Comparison of ENCODE assay signal across 9 mouse cellular contexts in genomic region chr6:114290184-114290583, GRCm38 (mm10). TPM values are rescaled to one million over a fixed set of nuclear protein-coding genes. Genes with fewer than 3 reads are reported as not detected.
DNase-seq lines count a peak whose midpoint lies in the region; ATAC-seq and TF ChIP-seq lines count a peak whose summit lies in the region.
"Had no signal": no experiment of that assay in that cellular context is flagged by ENCODE, and none has a peak within 500 bp of the region (broad histone marks: within the 10 kb centered on the region; RNA-seq: fewer than 3 reads in every experiment).

No protein-coding gene starts in this region.

- DNase-seq in brain, adult 2 months (ENCODE audit: low read depth, low spot score), result peak; percentile 87
- DNase-seq in forebrain, embryonic 11.5 days (ENCODE audit: low spot score), result peak; percentile 83
- DNase-seq in layer of hippocampus, adult 2 months (ENCODE audit: low spot score in 2 of 2), result peak; percentile 78 to 86
- no peak for DNase-seq in stomach, postnatal 0 days (ENCODE audit: low spot score)
- no peak for DNase-seq in kidney, postnatal 25 days
- DNase-seq in thymus, postnatal 0 days (ENCODE audit: low spot score), result no peak

- H3K4me3 ChIP-seq in forebrain, embryonic 11.5 days (ENCODE audit: low read depth, low read length), result no peak overlapping the region
- H3K4me3 ChIP-seq in layer of hippocampus, adult 2 months, result peak overlapping the region; percentile 8; the same call in 1 of the 2 replicates
- no peak overlapping the region for H3K4me3 ChIP-seq in midbrain, embryonic 16.5 days (ENCODE audit: low read depth, low read length)
- H3K4me3 ChIP-seq in intestine, embryonic 16.5 days (ENCODE audit: low read length), result no peak overlapping the region
- H3K4me3 ChIP-seq in stomach, postnatal 0 days (ENCODE audit: low read depth, low read length), result no peak overlapping the region
- H3K4me3 ChIP-seq: lung, embryonic 15.5 days had no signal

- H3K9me3 ChIP-seq in forebrain, embryonic 11.5 days (ENCODE audit: control insufficient read depth, low read length), result no peaks in the 10 kb centered on the region
- H3K9me3 ChIP-seq in midbrain, embryonic 16.5 days (replicated peaks; ENCODE audit: control insufficient read depth, low read length, poor library complexity, severe bottlenecking), result no peaks in the 10 kb centered on the region
- H3K9me3 ChIP-seq in intestine, embryonic 16.5 days (ENCODE audit: control insufficient read depth, low read length), result no peaks in the 10 kb centered on the region
- H3K9me3 ChIP-seq in stomach, postnatal 0 days (ENCODE audit: control insufficient read depth, low read length), result no peaks in the 10 kb centered on the region
- H3K9me3 ChIP-seq: lung, embryonic 15.5 days had no signal

- peak overlapping the region; percentile 31 for H3K9ac ChIP-seq in forebrain, embryonic 11.5 days (ENCODE audit: low read length)
- peak overlapping the region; percentile 48; the same call in 1 of the 2 replicates for H3K9ac ChIP-seq in midbrain, embryonic 16.5 days (ENCODE audit: low read depth, low read length)
- no peak overlapping the region for H3K9ac ChIP-seq in intestine, embryonic 16.5 days (ENCODE audit: low read depth, low read length)
- H3K9ac ChIP-seq in stomach, postnatal 0 days (ENCODE audit: low read length), result no peak overlapping the region
- H3K9ac ChIP-seq: lung, embryonic 15.5 days had no signal

- peak; percentile 81 for ATAC-seq in forebrain, embryonic 11.5 days (replicated peaks; ENCODE audit: low FRiP score)
- peak; percentile 86 for ATAC-seq in midbrain, embryonic 16.5 days
- ATAC-seq in intestine, embryonic 16.5 days, result no peak
- ATAC-seq in stomach, postnatal 0 days (ENCODE audit: low FRiP score, low TSS enrichment), result no peak

- peak; percentile 31 for TF ChIP-seq CTCF in layer of hippocampus, adult 2 months (conservative IDR thresholded peaks at IDR 0.05)
- TF ChIP-seq CTCF in stomach, postnatal 0 days (IDR thresholded peaks at IDR 0.05; ENCODE audit: low read depth), result no peak

- no peaks in the 10 kb centered on the region for H3K36me3 ChIP-seq in forebrain, embryonic 11.5 days (ENCODE audit: control insufficient read depth, insufficient read depth, low read length)
- H3K36me3 ChIP-seq in midbrain, embryonic 16.5 days (ENCODE audit: control insufficient read depth, insufficient read depth, low read length), result no peaks in the 10 kb centered on the region
- H3K36me3 ChIP-seq in intestine, embryonic 16.5 days (ENCODE audit: control insufficient read depth, insufficient read depth, low read length), result no peaks in the 10 kb centered on the region
- no peaks in the 10 kb centered on the region for H3K36me3 ChIP-seq in stomach, postnatal 0 days (ENCODE audit: control insufficient read depth, insufficient read depth, low read length)
- H3K36me3 ChIP-seq: lung, embryonic 15.5 days had no signal

- WGBS in forebrain, embryonic 11.5 days, result 23% methylated on average over 8 of the region's 8 CpGs
- 6% methylated on average over 8 of the region's 8 CpGs for WGBS in midbrain, embryonic 16.5 days
- WGBS in intestine, embryonic 16.5 days, result 43% methylated on average over 8 of the region's 8 CpGs
- 40% methylated on average over 8 of the region's 8 CpGs for WGBS in stomach, postnatal 0 days

- peaks cover 22% of the 10 kb centered on the region; the same call in 1 of the 2 replicates for H3K4me1 ChIP-seq in forebrain, embryonic 11.5 days (replicated peaks; ENCODE audit: control insufficient read depth, insufficient read depth, low read length)
- peaks cover 92% of the 10 kb centered on the region for H3K4me1 ChIP-seq in midbrain, embryonic 16.5 days (ENCODE audit: control insufficient read depth, insufficient read depth, low read length)
- no peaks in the 10 kb centered on the region for H3K4me1 ChIP-seq in intestine, embryonic 16.5 days (ENCODE audit: control insufficient read depth, insufficient read depth, low read length)
- H3K4me1 ChIP-seq in stomach, postnatal 0 days (replicated peaks; ENCODE audit: control insufficient read depth, insufficient read depth), result no peaks in the 10 kb centered on the region
- H3K4me1 ChIP-seq: lung, embryonic 15.5 days had no signal

- TF ChIP-seq EP300 in stomach, postnatal 0 days (optimal IDR thresholded peaks at IDR 0.05), result no peak

- no peaks in the 10 kb centered on the region for H3K27me3 ChIP-seq in forebrain, embryonic 11.5 days (ENCODE audit: control insufficient read depth, insufficient read depth, low read length)
- H3K27me3 ChIP-seq in midbrain, embryonic 16.5 days (ENCODE audit: control insufficient read depth, insufficient read depth, low read depth, low read length), result no peaks in the 10 kb centered on the region
- H3K27me3 ChIP-seq in intestine, embryonic 16.5 days (replicated peaks; ENCODE audit: control insufficient read depth, insufficient read depth, low read length), result peaks cover 31% of the 10 kb centered on the region
- peaks cover 3% of the 10 kb centered on the region; the same call in 1 of the 2 replicates for H3K27me3 ChIP-seq in stomach, postnatal 0 days (ENCODE audit: control insufficient read depth, insufficient read depth, low read length)

- H3K27ac ChIP-seq in forebrain, embryonic 11.5 days (ENCODE audit: low read depth, low read length), result peak overlapping the region; percentile 33; the same call in 1 of the 2 replicates
- H3K27ac ChIP-seq in layer of hippocampus, adult 2 months, result peak overlapping the region; percentile 91
- H3K27ac ChIP-seq in midbrain, embryonic 16.5 days (ENCODE audit: low read length), result peak overlapping the region; percentile 87
- H3K27ac ChIP-seq in intestine, embryonic 16.5 days (ENCODE audit: low read length), result no peak overlapping the region
- H3K27ac ChIP-seq in stomach, postnatal 0 days (replicated peaks), result no peak overlapping the region
- H3K27ac ChIP-seq: lung, embryonic 15.5 days had no signal

- H3K4me2 ChIP-seq in forebrain, embryonic 11.5 days (ENCODE audit: low read depth, low read length, severe bottlenecking), result 0 out of 2 replicates have a peak overlapping the region, but pooled peaks have one; percentile 12
- H3K4me2 ChIP-seq in midbrain, embryonic 16.5 days (ENCODE audit: low read length), result peak overlapping the region; percentile 42
- H3K4me2 ChIP-seq in intestine, embryonic 16.5 days (ENCODE audit: low read depth, low read length), result no peak overlapping the region
- H3K4me2 ChIP-seq in stomach, postnatal 0 days (replicated peaks; ENCODE audit: low read depth), result no peak overlapping the region
- H3K4me2 ChIP-seq: lung, embryonic 15.5 days had no signal

RNA-seq across cellular contexts. Expression of gene Slc6a1, which starts 7.7 kb away (rescaled TPM):
- 22.0 and 26.1 TPM in 2 replicates for polyA plus RNA-seq in forebrain, embryonic 11.5 days (2014; fragmentation: Nextera tagmentation; extraction: Ambion mirVana)
- total RNA-seq in layer of hippocampus, adult 2 months (2021), result 100 to 1,000 TPM; 282 to 286 TPM
- polyA plus RNA-seq in midbrain, embryonic 16.5 days (2015; fragmentation: Nextera tagmentation; extraction: Ambion mirVana), result 147 and 182 TPM in 2 replicates
- not detected in 2 replicates for polyA plus RNA-seq in intestine, embryonic 16.5 days (2015; fragmentation: Nextera tagmentation; extraction: Ambion mirVana)
- 0.07 TPM in 1 of 2 replicates, not detected in the other for polyA plus RNA-seq in stomach, postnatal 0 days (2015; fragmentation: Nextera tagmentation; extraction: Ambion mirVana)
- 0.08 and 0.10 TPM in 2 replicates for polyA plus RNA-seq in thymus, postnatal 0 days (2015; fragmentation: Nextera tagmentation; extraction: Ambion mirVana)

Comparison
In these comparisons a context has a peak if more than half of its experiments do, and no peak if none do; other contexts are left out.
1. DNase-seq: peak in brain, adult 2 months (single experiment), forebrain, embryonic 11.5 days (single experiment) and layer of hippocampus, adult 2 months (2 of 2); none in stomach, postnatal 0 days (single experiment), kidney, postnatal 25 days (0 of 2) and thymus, postnatal 0 days (single experiment).
2. ATAC-seq: peak in forebrain, embryonic 11.5 days (single experiment) and midbrain, embryonic 16.5 days (single experiment); none in intestine, embryonic 16.5 days (single experiment) and stomach, postnatal 0 days (single experiment).
3. H3K27ac ChIP-seq: peak in forebrain, embryonic 11.5 days (single experiment), layer of hippocampus, adult 2 months (single experiment) and midbrain, embryonic 16.5 days (single experiment); none in intestine, embryonic 16.5 days (single experiment) and stomach, postnatal 0 days (single experiment).
4. H3K4me2 ChIP-seq: peak in forebrain, embryonic 11.5 days (single experiment) and midbrain, embryonic 16.5 days (single experiment); none in intestine, embryonic 16.5 days (single experiment) and stomach, postnatal 0 days (single experiment).
5. H3K9ac ChIP-seq: peak in forebrain, embryonic 11.5 days (single experiment) and midbrain, embryonic 16.5 days (single experiment); none in intestine, embryonic 16.5 days (single experiment) and stomach, postnatal 0 days (single experiment).
6. RNA of gene Slc6a1, which starts 7.7 kb away (polyA plus RNA-seq): 147 to 182 TPM in midbrain, embryonic 16.5 days and 22.0 to 26.1 TPM in forebrain, embryonic 11.5 days; 0.08 to 0.10 TPM in thymus, postnatal 0 days, not detected in intestine, embryonic 16.5 days and 0.07 TPM in stomach, postnatal 0 days; every median in the first group is over 10 times any median in the second.